Mouse (Mus musculus) liver, postnatal 0 days (tissue): ENCODE measurements around the gene Gm20388.

Experiments
- CTCF ChIP-seq: sonication (generic); IDR thresholded peaks from 2 replicates; pipeline ENCODE4 v1.5.1; 2016; ENCODE audit warnings: antibody characterized with exemption, low read depth
- EP300 ChIP-seq: IDR thresholded peaks from 2 replicates; pipeline ENCODE4 v1.6.1; 2016; ENCODE audit warnings: antibody characterized with exemption, low read depth, mild to moderate bottlenecking

DNA sequence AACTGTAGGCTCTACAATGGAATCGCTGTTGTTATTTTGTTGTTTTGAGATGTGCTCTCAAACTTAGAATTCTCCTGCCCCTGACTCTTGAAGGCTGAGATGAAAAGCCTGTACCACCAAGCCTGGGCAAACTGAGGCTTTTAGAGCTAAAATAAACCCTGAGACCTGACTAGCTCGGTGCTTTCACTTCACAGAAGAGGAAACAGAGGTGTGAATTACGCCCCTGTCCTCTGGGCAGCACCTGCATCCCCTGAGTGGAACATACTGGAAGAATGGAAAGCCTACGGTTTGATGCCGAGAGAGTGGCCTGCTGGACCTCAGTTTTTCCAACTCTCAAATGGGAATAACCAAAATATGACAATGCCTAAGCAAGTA, 814.9 kb downstream of the Gm20388 start:
- no peak for TF ChIP-seq CTCF
- no peak for TF ChIP-seq EP300
